Mouse (Mus musculus): ENCODE results near the gene Hgfac.
A peak's percentile ranks its signal among the peaks of the same experiment; 100 is the strongest.

The Hgfac gene

GRCm38 (mm10) chr5:35041268-35041829, at the start of gene Hgfac:
Gene Hgfac (plus strand): TSS chr5:35041509.
- no peak for DNase-seq

GRCm38 (mm10) chr5:34998754-34999153, 42.6 kb upstream of the Hgfac start:
- no peak for DNase-seq

DNA sequence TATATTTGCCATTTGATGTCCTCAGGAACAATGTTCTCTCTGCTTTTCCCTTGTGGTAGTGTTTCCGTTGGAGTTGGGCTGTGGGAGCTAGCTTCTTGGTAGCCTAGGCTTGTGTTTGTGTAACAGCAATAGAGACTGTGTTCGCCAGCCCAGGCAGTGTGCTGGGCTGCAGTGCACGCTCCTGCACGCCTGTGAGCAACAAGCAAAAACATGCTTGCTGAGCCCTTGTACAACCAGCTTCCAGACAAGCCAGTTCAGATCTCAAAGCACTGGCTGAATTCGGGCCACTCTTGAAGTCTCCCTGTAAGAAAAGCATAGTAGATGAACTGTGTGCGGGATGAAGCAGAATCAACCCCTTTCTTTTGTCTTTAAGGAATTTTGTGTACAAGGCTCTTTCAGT, 42.0 kb upstream of the Hgfac start:
- DNase-seq, result no peak

GRCm38 (mm10) chr5:35000323-35000722, 41.0 kb upstream of the Hgfac start:
- no peak for DNase-seq

DNA sequence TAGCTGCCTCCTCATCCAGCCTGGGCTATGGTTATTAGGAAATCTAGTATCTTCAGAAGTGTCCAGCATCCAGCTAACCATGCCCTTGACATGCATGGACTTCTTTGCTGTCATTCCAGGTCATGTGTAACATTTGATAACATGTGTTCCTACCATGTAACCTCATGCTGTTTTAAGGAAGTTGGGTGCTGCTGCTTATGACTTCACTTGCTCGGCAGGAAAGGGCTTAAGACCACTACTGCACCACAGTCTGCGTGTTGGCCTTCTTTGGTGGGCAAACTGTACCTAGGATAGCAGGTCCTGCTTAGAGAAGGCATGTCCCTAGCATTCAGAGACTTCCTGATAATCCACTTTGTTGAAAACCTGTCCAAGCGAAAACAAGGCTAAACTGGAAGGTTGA, 40.2 kb upstream of the Hgfac start:
- no peak for DNase-seq

DNA sequence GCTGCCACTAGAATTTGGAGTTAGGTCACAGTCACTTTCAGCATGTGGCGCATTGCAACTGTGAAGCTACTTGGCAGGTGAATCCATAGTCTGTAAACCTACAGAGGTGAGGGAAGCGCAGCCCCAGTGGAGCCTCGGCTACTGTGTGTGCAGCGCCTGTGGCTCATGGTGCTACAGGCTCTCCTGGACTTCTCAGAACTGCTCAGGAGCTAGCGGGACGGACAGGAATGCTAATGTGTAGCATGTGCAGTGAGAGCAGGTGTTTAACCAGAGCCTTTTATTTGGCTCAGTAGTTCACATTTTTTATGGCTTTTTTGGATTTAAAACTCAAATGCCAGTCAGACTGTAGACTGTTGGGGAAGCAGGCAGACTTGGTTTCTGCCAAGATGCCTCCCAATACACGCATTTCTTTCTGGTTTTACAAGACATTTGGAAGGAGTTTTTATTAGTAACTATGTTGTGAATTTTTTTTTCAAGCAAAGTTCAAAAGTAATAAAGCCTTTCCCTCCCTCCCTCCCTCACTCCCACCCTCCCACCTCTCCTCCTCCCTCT, 37.6 kb upstream of the Hgfac start:
- no peak for DNase-seq

DNA sequence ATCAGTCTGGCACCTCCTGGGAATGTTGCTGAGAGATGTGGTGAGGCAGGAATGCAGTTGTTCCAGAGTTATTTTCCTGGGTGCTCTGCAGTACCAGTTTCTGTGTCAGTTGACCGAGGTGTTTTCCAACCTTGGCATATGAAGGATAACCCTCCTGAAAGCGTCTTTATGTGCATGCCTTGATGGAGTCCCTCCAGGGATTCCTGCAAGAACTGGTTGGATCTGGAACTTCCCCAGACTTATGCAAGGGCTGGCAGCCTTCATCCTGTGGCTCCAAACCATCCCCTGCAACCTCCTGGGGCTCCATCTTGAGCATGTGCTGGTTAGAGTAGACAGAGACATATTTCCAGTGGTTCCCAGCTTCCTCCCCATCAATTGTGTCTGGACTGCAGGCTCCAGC, 36.5 kb upstream of the Hgfac start:
- no peak for DNase-seq

GRCm38 (mm10) chr5:35005659-35006058, 35.6 kb upstream of the Hgfac start:
- no peak for DNase-seq

DNA sequence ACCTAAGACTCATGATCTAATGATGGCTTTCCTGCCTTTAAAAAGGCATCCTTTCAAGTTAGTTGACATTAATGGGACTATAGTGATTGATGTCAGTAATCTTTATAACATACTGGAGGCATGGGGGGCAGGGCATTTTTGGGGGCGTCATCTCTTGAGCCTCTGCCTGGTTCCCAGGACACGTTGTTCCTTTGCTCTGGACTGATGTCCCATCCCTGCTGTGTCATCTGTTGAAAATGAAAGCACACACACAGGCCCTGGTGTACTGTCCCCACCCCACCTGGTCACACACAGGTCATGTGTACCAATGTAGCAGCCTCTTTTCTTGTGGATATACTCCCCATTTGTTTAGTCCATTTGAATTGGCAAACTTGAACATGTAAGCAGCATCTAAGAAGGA, 34.7 kb upstream of the Hgfac start:
- DNase-seq, result no peak

- no peak for DNase-seq
These were observed 32.1 kb upstream of the Hgfac start for GRCm38 (mm10) chr5:35009163-35009562.

GRCm38 (mm10) chr5:35010656-35011055, 30.7 kb upstream of the Hgfac start:
- DNase-seq, result no peak

DNA sequence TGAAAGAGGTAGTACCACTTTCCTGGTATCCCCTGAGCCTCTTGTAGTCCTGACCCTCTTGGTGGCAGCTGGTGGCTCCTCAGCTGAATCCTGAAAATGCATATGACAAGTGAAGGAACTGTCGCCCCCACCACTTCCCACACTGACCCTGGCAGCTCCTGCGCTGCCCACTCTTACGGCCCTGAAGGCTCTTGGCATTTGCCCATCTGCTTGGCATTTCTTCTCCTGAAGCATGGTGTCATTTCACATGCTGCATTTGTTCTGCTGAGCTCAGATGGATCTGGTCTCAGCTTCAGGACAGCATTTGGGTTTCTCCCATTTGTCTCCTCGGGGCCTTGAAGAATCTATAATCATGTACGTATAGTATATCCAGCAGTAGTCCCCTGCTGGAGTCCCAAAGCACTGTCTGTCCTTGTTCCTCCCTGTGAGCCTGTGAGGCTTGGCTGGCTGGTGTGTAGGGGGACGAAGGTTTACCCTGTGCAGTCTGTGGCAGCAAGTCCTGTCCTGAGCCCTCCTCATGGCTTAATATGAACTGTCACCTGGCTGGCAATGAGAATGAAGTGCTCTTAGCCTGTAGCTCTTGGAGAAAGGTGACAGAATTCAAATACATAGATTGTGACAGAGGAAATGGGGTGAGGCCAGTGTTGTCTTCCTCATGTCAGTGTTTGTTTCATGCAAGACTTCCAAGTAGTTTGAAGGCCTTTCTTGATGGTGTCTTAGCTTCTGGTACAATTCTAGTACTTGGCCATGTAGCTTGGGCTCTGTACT, 30.0 kb upstream of the Hgfac start:
- no peak for DNase-seq

- DNase-seq, result no peak
These were observed 27.3 kb upstream of the Hgfac start for GRCm38 (mm10) chr5:35014036-35014435.

DNA sequence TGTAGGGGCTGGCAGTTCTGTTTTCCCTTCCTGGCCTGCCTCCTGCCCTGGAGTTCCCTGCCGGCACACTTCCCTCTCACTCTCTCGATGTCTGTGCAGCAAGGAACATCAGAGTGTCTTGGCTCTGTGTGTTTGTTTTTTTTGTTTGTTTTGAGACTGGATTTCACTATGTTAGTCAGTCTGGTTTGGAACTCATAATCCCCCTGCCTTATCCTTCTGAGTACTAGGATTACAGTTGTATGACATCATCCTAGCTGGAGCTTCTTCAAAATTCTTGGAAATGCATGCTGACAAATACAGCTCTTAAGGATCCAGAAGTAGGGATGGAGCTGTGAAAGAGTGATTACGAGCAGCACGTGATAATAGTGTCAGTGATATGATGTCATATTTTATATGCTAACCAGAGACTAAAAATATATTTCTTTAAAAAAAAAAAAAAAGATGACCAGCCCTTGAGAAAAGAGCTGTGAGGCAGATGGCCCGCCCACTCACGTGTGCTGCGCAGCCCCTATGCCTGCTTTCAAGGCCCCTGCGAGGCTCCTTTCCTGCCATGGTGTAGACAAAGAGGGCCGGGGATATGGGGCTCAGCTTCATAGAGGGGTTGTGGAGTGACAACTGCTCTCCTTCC, 21.5 kb upstream of the Hgfac start:
- no peak for DNase-seq

GRCm38 (mm10) chr5:35020410-35021241, 20.7 kb upstream of the Hgfac start:
- DNase-seq, result no peak

DNA sequence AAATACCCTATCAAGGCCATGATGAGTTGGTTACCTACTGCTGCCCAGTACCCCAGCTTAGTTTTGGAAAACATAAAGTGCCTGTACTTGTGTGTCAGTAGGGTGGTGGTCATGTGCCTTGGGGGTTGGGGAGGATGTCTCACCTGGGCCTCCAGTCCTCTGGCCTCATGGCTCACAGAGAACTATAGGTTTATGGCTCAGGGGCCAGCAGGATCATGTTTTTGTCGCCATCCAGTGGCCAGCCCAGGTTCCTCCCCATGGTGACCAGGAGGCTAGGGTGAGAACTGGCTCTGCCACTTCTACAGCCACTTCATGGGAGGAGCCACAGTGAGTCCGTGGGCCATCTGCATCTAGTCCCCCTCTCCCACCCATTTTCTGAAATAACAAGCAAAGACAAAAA, 16.3 kb upstream of the Hgfac start:
- DNase-seq, result peak in 1 of 2 experiments; percentile 21

DNA sequence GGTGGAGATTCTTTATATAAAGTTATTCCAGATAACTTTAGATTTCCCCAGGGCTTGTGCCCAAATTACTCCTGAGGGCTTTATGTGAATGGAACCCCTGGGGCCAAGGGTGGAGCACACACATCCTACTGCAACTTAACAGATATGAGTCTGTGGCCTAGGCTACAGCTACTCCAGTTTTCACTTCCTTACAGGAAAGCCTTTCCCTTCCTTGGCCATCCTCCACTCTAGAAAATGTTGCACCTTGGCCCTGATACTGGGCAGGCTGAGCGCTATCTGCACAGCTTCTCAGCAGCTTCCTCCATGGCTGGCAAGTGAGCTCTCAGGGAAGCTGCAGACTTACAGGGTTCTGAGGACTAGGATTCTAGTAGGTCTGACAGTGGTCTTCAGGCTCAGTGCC, 12.0 kb upstream of the Hgfac start:
- no peak for DNase-seq

- DNase-seq, result no peak
These were observed 11.6 kb upstream of the Hgfac start for GRCm38 (mm10) chr5:35029755-35030154.

GRCm38 (mm10) chr5:35033068-35033467, 8.2 kb upstream of the Hgfac start:
- DNase-seq, result no peak

- DNase-seq, result no peak
These were observed 7.7 kb upstream of the Hgfac start for GRCm38 (mm10) chr5:35033619-35034018.

GRCm38 (mm10) chr5:35035141-35035540, 6.2 kb upstream of the Hgfac start:
- DNase-seq, result no peak

GRCm38 (mm10) chr5:35035795-35036194, 5.5 kb upstream of the Hgfac start:
- no peak for DNase-seq

DNA sequence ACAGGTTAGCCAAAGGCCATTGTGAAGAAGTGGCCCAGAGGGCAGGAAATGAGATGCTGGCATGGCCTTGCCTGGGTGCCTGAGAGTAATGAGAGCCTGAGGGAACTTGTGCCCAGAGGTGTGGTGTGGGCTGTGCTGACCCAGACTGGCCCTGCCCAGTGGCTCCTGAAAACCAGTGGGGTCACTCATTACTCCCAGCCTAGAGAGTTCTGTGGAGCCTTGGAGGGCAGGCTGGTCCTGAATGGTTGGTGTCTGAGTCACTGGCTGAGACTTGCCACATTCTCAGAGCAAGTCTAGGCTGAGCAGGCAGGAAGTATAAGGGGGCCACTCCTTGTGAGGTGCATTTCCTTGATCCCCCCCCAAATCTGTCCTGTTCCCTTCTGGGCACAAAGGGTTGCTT, 3.9 kb upstream of the Hgfac start:
- DNase-seq, result no peak
